Mouse (Mus musculus): ENCODE results near the gene Pglyrp2.

DNA sequence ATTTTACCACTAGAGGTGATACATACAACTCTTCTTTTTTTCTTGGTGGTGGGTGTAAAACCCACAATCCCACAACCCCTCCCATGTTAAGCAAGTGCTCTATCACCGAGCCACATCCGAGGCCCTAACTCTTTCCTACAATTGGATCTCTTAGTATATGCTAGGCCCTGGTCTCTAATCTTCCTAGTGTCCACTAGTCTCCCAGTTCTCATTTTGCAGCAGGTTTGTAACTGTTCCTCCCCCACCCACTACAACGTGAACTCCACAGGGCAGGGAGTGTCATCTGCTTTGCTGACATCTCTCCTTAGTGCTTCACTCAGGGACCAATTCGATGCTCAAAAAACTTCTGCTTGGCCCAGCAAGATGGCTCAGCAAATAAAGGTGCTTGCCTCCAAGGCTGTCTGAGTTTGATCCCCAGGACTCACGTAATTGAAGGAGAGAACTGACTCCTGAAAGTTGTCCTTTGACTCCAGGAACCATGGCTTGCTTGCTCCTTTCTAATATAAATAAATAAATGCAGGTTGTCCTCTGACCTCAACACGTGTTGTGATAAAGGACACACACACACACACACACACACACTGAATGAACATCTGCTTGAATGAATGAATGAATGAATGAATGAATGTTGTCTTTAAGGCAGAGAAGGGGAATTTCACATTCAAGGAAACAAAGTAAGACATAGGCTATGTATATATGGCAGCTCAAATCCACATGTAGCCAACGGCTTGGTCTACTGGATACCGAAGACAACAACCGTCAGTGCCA, 21.8 kb downstream of the Pglyrp2 start:
- no peak for TF ChIP-seq CTCF (IDR thresholded peaks at IDR 0.05; ENCODE audit: extremely low read depth, insufficient read length, insufficient replicate concordance, low read depth, low read length)
- no peak for TF ChIP-seq POLR2A (IDR thresholded peaks at IDR 0.05; ENCODE audit: low read depth, low read length)
